8 mouse cellular contexts compared by ENCODE assay signal in the genomic region with DNA sequence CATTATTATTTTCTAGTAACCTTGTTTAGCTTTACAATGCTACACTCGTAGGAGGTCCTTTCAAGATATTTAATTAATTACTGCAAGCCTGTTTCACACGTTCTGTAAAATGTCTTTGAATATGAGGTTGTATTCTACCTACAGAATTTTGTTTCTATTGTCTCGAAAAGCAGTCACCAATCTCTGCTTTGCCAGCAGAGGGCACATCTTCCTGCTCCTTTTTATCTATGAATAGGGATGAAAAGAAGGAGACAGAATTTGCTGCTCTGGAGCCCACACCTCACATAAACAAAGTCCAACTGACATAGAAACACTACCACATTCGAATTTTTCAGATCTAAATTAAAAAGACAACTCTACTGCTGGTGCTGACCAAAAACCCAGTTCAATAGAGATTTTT.
DNase-seq lines count a peak whose midpoint lies in the region; ATAC-seq and TF ChIP-seq lines count a peak whose summit lies in the region.
"Had no signal": no experiment of that assay in that cellular context is flagged by ENCODE, and none has a peak within 500 bp of the region (broad histone marks: within the 10 kb centered on the region; RNA-seq: fewer than 3 reads in every experiment).

No protein-coding gene starts in this region.

- H3K27me3 ChIP-seq in heart, embryonic 12.5 days (replicated peaks): no peaks in the 10 kb centered on the region
- H3K27me3 ChIP-seq: stomach, embryonic 15.5 days had no signal

- H3K4me3 ChIP-seq in ES-E14 (ENCODE audit: insufficient read depth in 1 of 2, low read depth in 1 of 2, low read length in 2 of 2, poor library complexity in 1 of 2, severe bottlenecking in 1 of 2): no peak overlapping the region
- no peak overlapping the region for H3K4me3 ChIP-seq in heart, embryonic 12.5 days
- H3K4me3 ChIP-seq: stomach, embryonic 15.5 days had no signal

- no peak for TF ChIP-seq POLR2A in brain, embryonic 14.5 days (IDR thresholded peaks at IDR 0.05; ENCODE audit: borderline replicate concordance, extremely low read depth, insufficient read depth, insufficient read length, poor library complexity, severe bottlenecking)

- no peak overlapping the region for H3K4me2 ChIP-seq in heart, embryonic 12.5 days
- H3K4me2 ChIP-seq: stomach, embryonic 15.5 days had no signal

- no peak overlapping the region for H3K27ac ChIP-seq in ES-E14 (ENCODE audit: insufficient read depth, low read depth, low read length, poor library complexity, severe bottlenecking)
- no peak overlapping the region for H3K27ac ChIP-seq in heart, embryonic 12.5 days (ENCODE audit: poor library complexity, severe bottlenecking)
- H3K27ac ChIP-seq: stomach, embryonic 15.5 days had no signal

- H3K9ac ChIP-seq in ES-E14 (ENCODE audit: insufficient read depth, low read depth, low read length, poor library complexity, severe bottlenecking): no peak overlapping the region
- H3K9ac ChIP-seq in heart, embryonic 12.5 days: no peak overlapping the region
- H3K9ac ChIP-seq: stomach, embryonic 15.5 days had no signal

- no peak for ATAC-seq in heart, embryonic 12.5 days (ENCODE audit: insufficient number of reproducible peaks, low FRiP score)

- WGBS in heart, embryonic 12.5 days: 28% methylated on average over 4 of the region's 4 CpGs

- H3K9me3 ChIP-seq in ES-E14 (ENCODE audit: control insufficient read depth, insufficient read depth, low read depth, low read length): no peaks in the 10 kb centered on the region
- no peaks in the 10 kb centered on the region for H3K9me3 ChIP-seq in heart, embryonic 12.5 days (replicated peaks)
- H3K9me3 ChIP-seq: stomach, embryonic 15.5 days had no signal

- peak; percentile 45; the same call in 1 of the 2 replicates for TF ChIP-seq CTCF in brain, embryonic 14.5 days (IDR thresholded peaks at IDR 0.05; ENCODE audit: borderline replicate concordance, extremely low read depth, insufficient read depth, insufficient read length)

- no peaks in the 10 kb centered on the region for H3K4me1 ChIP-seq in ES-E14 (ENCODE audit: control insufficient read depth in 2 of 2, insufficient read depth in 2 of 2, low read length in 2 of 2, poor library complexity in 1 of 2)
- H3K4me1 ChIP-seq in heart, embryonic 12.5 days (replicated peaks): no peaks in the 10 kb centered on the region
- H3K4me1 ChIP-seq: stomach, embryonic 15.5 days had no signal

- DNase-seq in kidney, adult 9 months: peak; percentile 37
- DNase-seq in kidney, adult 11 months: no peak
- no peak for DNase-seq in ES-E14 (ENCODE audit: low read depth, low spot score)
- peak; percentile 80 for DNase-seq in brain, embryonic 14.5 days (ENCODE audit: low read depth)
- DNase-seq in layer of hippocampus, postnatal 36 days: peak; percentile 8 to 11
- peak; percentile 10 for DNase-seq in thymus, postnatal 4 days

- in situ Hi-C loops in ES-E14 (cut with MboI; ENCODE audit: low sequenced_read_pairs in 2 of 2, unreplicated experiment in 2 of 2): loop anchor here in 1 of 2 experiments (10.0 kb wide), 1 partner anchor 242 kb away; no protein-coding TSS in a partner anchor

- H3K36me3 ChIP-seq in ES-E14 (ENCODE audit: control insufficient read depth, insufficient read depth, low read length, poor library complexity, severe bottlenecking): no peaks in the 10 kb centered on the region
- H3K36me3 ChIP-seq in heart, embryonic 12.5 days: no peaks in the 10 kb centered on the region
- H3K36me3 ChIP-seq: stomach, embryonic 15.5 days had no signal

TF ChIP-seq in ES-E14, 5 proteins besides CTCF, POLR2A, EP300 and RAD21:
- no peak for TF ChIP-seq CHD2 (IDR thresholded peaks at IDR 0.05; ENCODE audit: low read depth, low read length)
- TF ChIP-seq ZC3H11A (IDR thresholded peaks at IDR 0.05; ENCODE audit: borderline replicate concordance, low read depth, low read length): peak; percentile 29; the same call in 1 of the 2 replicates

Comparison
In these comparisons a context has a peak if more than half of its experiments do, and no peak if none do; other contexts are left out.
1. DNase-seq: peak in kidney, adult 9 months (single experiment), brain, embryonic 14.5 days (single experiment), layer of hippocampus, postnatal 36 days (2 of 2) and thymus, postnatal 4 days (single experiment); none in kidney, adult 11 months (single experiment) and ES-E14 (single experiment).